Mouse (Mus musculus) telencephalon, adult 2 months (tissue): ENCODE measurements around the gene Ell.

ENCODE experiments used
- DNase-seq: peaks from one replicate; pipeline ENCODE4 v3.0.0-alpha.2; 2011; ENCODE audit warnings: low read depth, low spot score

Gene Ell

GRCm38 (mm10) chr8:70539077-70539813, at the start of gene Ell:
Ell (plus strand) TSS chr8:70539457.
- peak; percentile 98 for DNase-seq

- no peak for DNase-seq
These were observed 49.7 kb upstream of the Ell start for GRCm38 (mm10) chr8:70489576-70489975.

GRCm38 (mm10) chr8:70490061-70490879, 49.0 kb upstream of the Ell start:
- no peak for DNase-seq

GRCm38 (mm10) chr8:70490880-70491495, 48.3 kb upstream of the Ell start:
- no peak for DNase-seq

- DNase-seq, result no peak
These were observed 46.3 kb upstream of the Ell start, which contains the start of gene Crlf1 for GRCm38 (mm10) chr8:70492664-70493640. Crlf1 (plus strand) TSS chr8:70493158.

GRCm38 (mm10) chr8:70493692-70494415, 45.4 kb upstream of the Ell start:
- no peak for DNase-seq

- DNase-seq, result no peak
These were observed 44.8 kb upstream of the Ell start for GRCm38 (mm10) chr8:70494416-70494945.

GRCm38 (mm10) chr8:70495001-70495770, 44.1 kb upstream of the Ell start:
- no peak for DNase-seq

- no peak for DNase-seq
These were observed 43.5 kb upstream of the Ell start for GRCm38 (mm10) chr8:70495771-70496062.

- no peak for DNase-seq
These were observed 38.6 kb upstream of the Ell start for GRCm38 (mm10) chr8:70500386-70501301.

GRCm38 (mm10) chr8:70501820-70502529, 37.3 kb upstream of the Ell start:
- no peak for DNase-seq

GRCm38 (mm10) chr8:70502540-70502939, 36.7 kb upstream of the Ell start:
- no peak for DNase-seq

- no peak for DNase-seq
These were observed 36.1 kb upstream of the Ell start for GRCm38 (mm10) chr8:70503062-70503750.

GRCm38 (mm10) chr8:70504291-70504716, 35.0 kb upstream of the Ell start:
- no peak for DNase-seq

GRCm38 (mm10) chr8:70504851-70505250, 34.4 kb upstream of the Ell start:
- DNase-seq, result no peak

GRCm38 (mm10) chr8:70505698-70506327, 33.4 kb upstream of the Ell start:
- DNase-seq, result no peak
